Mouse (Mus musculus): Measurements from ENCODE around the gene Vkorc1l1.

DNA sequence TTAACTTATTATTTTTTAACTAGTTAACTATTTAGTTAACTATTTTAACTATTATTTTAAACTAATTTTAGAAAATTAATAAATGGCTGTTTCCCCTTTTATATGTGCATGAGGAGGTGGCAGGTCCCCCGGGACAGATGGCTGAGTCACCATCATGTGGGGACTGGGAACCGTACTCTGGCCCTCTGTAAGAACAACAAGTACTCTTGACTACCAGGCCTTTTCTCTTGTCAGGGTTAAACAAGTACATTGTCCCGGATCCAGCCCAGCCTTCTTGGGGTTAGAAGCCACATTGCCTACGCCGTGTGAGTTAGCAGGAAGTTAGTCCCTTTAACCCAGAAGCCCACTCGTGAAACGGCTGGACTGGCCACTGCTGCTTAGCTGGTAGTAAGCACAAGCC lies 53.2 kb downstream of the Vkorc1l1 start:
- TF ChIP-seq CTCF (IDR thresholded peaks at IDR 0.05) (no peak), EP300 (IDR thresholded peaks at IDR 0.05; ENCODE audit: insufficient read depth, low read depth, low read length) (no peak), POLR2A (IDR thresholded peaks at IDR 0.05; ENCODE audit: insufficient read depth, low read depth, low read length) (no peak)
